Comparison of ENCODE assay signal across 18 mouse cellular contexts in genomic region chr11:89327089-89327881, GRCm38 (mm10). TPM values are rescaled to one million over a fixed set of nuclear protein-coding genes. Genes with fewer than 3 reads are reported as not detected.
A peak's percentile ranks its signal among the peaks of the same experiment; 100 is the strongest.
DNase-seq lines count a peak whose midpoint lies in the region; ATAC-seq and TF ChIP-seq lines count a peak whose summit lies in the region.
"Had no signal": no experiment of that assay in that cellular context is flagged by ENCODE, and none has a peak within 500 bp of the region (broad histone marks: within the 10 kb centered on the region; RNA-seq: fewer than 3 reads in every experiment).

No protein-coding gene starts in this region.

- no peak overlapping the region for H3K4me3 ChIP-seq in hindbrain, embryonic 13.5 days
- H3K4me3 ChIP-seq in hindbrain, embryonic 11.5 days (ENCODE audit: low read depth, low read length): no peak overlapping the region
- H3K4me3 ChIP-seq in midbrain, embryonic 13.5 days (replicated peaks): no peak overlapping the region
- no peak overlapping the region for H3K4me3 ChIP-seq in midbrain, embryonic 15.5 days
- H3K4me3 ChIP-seq in limb, embryonic 14.5 days (replicated peaks; ENCODE audit: low read length): no peak overlapping the region
- H3K4me3 ChIP-seq: forebrain, embryonic 12.5 days; hindbrain, embryonic 10.5 days had no signal

- no peak overlapping the region for H3K4me2 ChIP-seq in hindbrain, embryonic 13.5 days
- no peak overlapping the region for H3K4me2 ChIP-seq in hindbrain, embryonic 11.5 days (replicated peaks; ENCODE audit: low read depth, low read length)
- H3K4me2 ChIP-seq in midbrain, embryonic 13.5 days (replicated peaks): no peak overlapping the region
- H3K4me2 ChIP-seq in midbrain, embryonic 15.5 days: no peak overlapping the region
- no peak overlapping the region for H3K4me2 ChIP-seq in limb, embryonic 14.5 days (replicated peaks; ENCODE audit: low read depth, low read length, severe bottlenecking)
- H3K4me2 ChIP-seq: forebrain, embryonic 12.5 days had no signal

- DNase-seq in hindbrain, embryonic 11.5 days (ENCODE audit: low spot score): no peak
- DNase-seq in limb, embryonic 14.5 days (ENCODE audit: low spot score): peak; percentile 49
- DNase-seq in B cell, adult 2 months: no peak
- DNase-seq in adrenal gland, adult 18-20 months (ENCODE audit: low spot score in 2 of 2): no peak
- DNase-seq: adrenal gland, adult 8-10 months; cerebellum, adult 9-11 months; gastrocnemius, postnatal 14 days; kidney, adult 18-20 months; liver, postnatal 0 days; spleen, adult 18-20 months; thymus, postnatal 25 days had no signal

- no peak for ATAC-seq in hindbrain, embryonic 13.5 days (ENCODE audit: low FRiP score)
- ATAC-seq in hindbrain, embryonic 11.5 days (ENCODE audit: low FRiP score): no peak
- peak; percentile 70; the same call in 1 of the 2 replicates for ATAC-seq in midbrain, embryonic 13.5 days
- ATAC-seq in midbrain, embryonic 15.5 days (replicated peaks): no peak
- peak; percentile 50; the same call in 1 of the 2 replicates for ATAC-seq in limb, embryonic 14.5 days (ENCODE audit: low FRiP score, low read depth)
- ATAC-seq: liver, postnatal 0 days had no signal

- no peak for TF ChIP-seq POLR2A in limb, embryonic 14.5 days (IDR thresholded peaks at IDR 0.05; ENCODE audit: borderline replicate concordance, extremely low read depth, insufficient read depth, insufficient read length)

- no peaks in the 10 kb centered on the region for H3K36me3 ChIP-seq in hindbrain, embryonic 13.5 days
- H3K36me3 ChIP-seq in hindbrain, embryonic 11.5 days (ENCODE audit: control insufficient read depth, insufficient read depth, low read length): no peaks in the 10 kb centered on the region
- no peaks in the 10 kb centered on the region for H3K36me3 ChIP-seq in midbrain, embryonic 13.5 days
- no peaks in the 10 kb centered on the region for H3K36me3 ChIP-seq in midbrain, embryonic 15.5 days (replicated peaks)
- H3K36me3 ChIP-seq in limb, embryonic 14.5 days (ENCODE audit: control insufficient read depth, insufficient read depth, low read length): no peaks in the 10 kb centered on the region
- H3K36me3 ChIP-seq: forebrain, embryonic 12.5 days; hindbrain, embryonic 10.5 days had no signal

- H3K27me3 ChIP-seq in hindbrain, embryonic 13.5 days: 0 out of 2 replicates have a peak, but pooled peaks cover 2% of the 10 kb centered on the region
- no peaks in the 10 kb centered on the region for H3K27me3 ChIP-seq in hindbrain, embryonic 11.5 days (ENCODE audit: control insufficient read depth, insufficient read depth, low read length)
- 0 out of 2 replicates have a peak, but pooled peaks cover 4% of the 10 kb centered on the region for H3K27me3 ChIP-seq in midbrain, embryonic 13.5 days
- no peaks in the 10 kb centered on the region for H3K27me3 ChIP-seq in midbrain, embryonic 15.5 days (replicated peaks)
- H3K27me3 ChIP-seq in limb, embryonic 14.5 days (ENCODE audit: control insufficient read depth, insufficient read depth, low read length): no peaks in the 10 kb centered on the region
- H3K27me3 ChIP-seq: forebrain, embryonic 12.5 days had no signal

- 0 out of 2 replicates have a peak overlapping the region, but pooled peaks have one; percentile 18 for H3K27ac ChIP-seq in hindbrain, embryonic 13.5 days
- no peak overlapping the region for H3K27ac ChIP-seq in hindbrain, embryonic 11.5 days (ENCODE audit: low read depth, low read length)
- H3K27ac ChIP-seq in midbrain, embryonic 13.5 days: 0 out of 2 replicates have a peak overlapping the region, but pooled peaks have one; percentile 11
- no peak overlapping the region for H3K27ac ChIP-seq in midbrain, embryonic 15.5 days
- H3K27ac ChIP-seq in limb, embryonic 14.5 days (replicated peaks; ENCODE audit: low read depth, low read length): no peak overlapping the region
- H3K27ac ChIP-seq: forebrain, embryonic 12.5 days; kidney, postnatal 0 days had no signal

- no peak overlapping the region for H3K9ac ChIP-seq in hindbrain, embryonic 13.5 days
- H3K9ac ChIP-seq in hindbrain, embryonic 11.5 days (ENCODE audit: low read depth, low read length): no peak overlapping the region
- no peak overlapping the region for H3K9ac ChIP-seq in midbrain, embryonic 13.5 days (replicated peaks)
- no peak overlapping the region for H3K9ac ChIP-seq in midbrain, embryonic 15.5 days
- H3K9ac ChIP-seq in limb, embryonic 14.5 days (ENCODE audit: low read depth, low read length, severe bottlenecking): no peak overlapping the region
- H3K9ac ChIP-seq: forebrain, embryonic 12.5 days; liver, postnatal 0 days had no signal

- no peaks in the 10 kb centered on the region for H3K9me3 ChIP-seq in hindbrain, embryonic 13.5 days
- H3K9me3 ChIP-seq in hindbrain, embryonic 11.5 days (ENCODE audit: control insufficient read depth, low read length): no peaks in the 10 kb centered on the region
- no peaks in the 10 kb centered on the region for H3K9me3 ChIP-seq in midbrain, embryonic 13.5 days
- no peaks in the 10 kb centered on the region for H3K9me3 ChIP-seq in midbrain, embryonic 15.5 days
- peaks cover 3% of the 10 kb centered on the region; the same call in 1 of the 2 replicates for H3K9me3 ChIP-seq in limb, embryonic 14.5 days (ENCODE audit: control insufficient read depth, low read length)
- H3K9me3 ChIP-seq: forebrain, embryonic 12.5 days; hindbrain, embryonic 10.5 days had no signal

- H3K4me1 ChIP-seq in hindbrain, embryonic 13.5 days (replicated peaks): peaks cover 13% of the 10 kb centered on the region
- H3K4me1 ChIP-seq in hindbrain, embryonic 11.5 days (replicated peaks; ENCODE audit: control insufficient read depth, insufficient read depth, low read length): no peaks in the 10 kb centered on the region
- H3K4me1 ChIP-seq in midbrain, embryonic 13.5 days (replicated peaks): peaks cover 16% of the 10 kb centered on the region
- peaks cover 11% of the 10 kb centered on the region for H3K4me1 ChIP-seq in midbrain, embryonic 15.5 days
- peaks cover 11% of the 10 kb centered on the region for H3K4me1 ChIP-seq in limb, embryonic 14.5 days (ENCODE audit: control insufficient read depth, insufficient read depth, low read length)

- WGBS in hindbrain, embryonic 13.5 days: 42% methylated on average over 11 of the region's 11 CpGs
- WGBS in hindbrain, embryonic 11.5 days: 48% methylated on average over 11 of the region's 11 CpGs
- WGBS in midbrain, embryonic 13.5 days: 32% methylated on average over 11 of the region's 11 CpGs
- 33% methylated on average over 11 of the region's 11 CpGs for WGBS in midbrain, embryonic 15.5 days
- 21% methylated on average over 11 of the region's 11 CpGs for WGBS in limb, embryonic 14.5 days

RNA-seq across cellular contexts. Expression of gene Nog, which starts 25.2 kb away (rescaled TPM):
- 2.0 and 2.7 TPM in 2 replicates for polyA plus RNA-seq in hindbrain, embryonic 13.5 days (2015; fragmentation: Nextera tagmentation; extraction: Ambion mirVana)
- 4.9 and 6.5 TPM in 2 replicates for polyA plus RNA-seq in hindbrain, embryonic 11.5 days (2014; fragmentation: Nextera tagmentation; extraction: Ambion mirVana)
- polyA plus RNA-seq in midbrain, embryonic 13.5 days (2015; fragmentation: Nextera tagmentation; extraction: Ambion mirVana): 2.7 and 3.2 TPM in 2 replicates
- polyA plus RNA-seq in midbrain, embryonic 15.5 days (2015; fragmentation: Nextera tagmentation; extraction: Ambion mirVana): 3.6 and 3.8 TPM in 2 replicates
- polyA plus RNA-seq in limb, embryonic 14.5 days (2012; rRNA removed): 19.5 and 27.1 TPM in 2 replicates
- polyA plus RNA-seq in limb, embryonic 14.5 days (2014; fragmentation: Nextera tagmentation; extraction: Ambion mirVana): 8.1 and 9.5 TPM in 2 replicates
- 1 to 10 TPM in 1 of 2 experiments, under 1 TPM in 1; 0.46 to 1.2 TPM for total RNA-seq in adrenal gland, adult 18-20 months (2021)
- total RNA-seq: liver, adult 2 months had no signal
- polyA plus RNA-seq: liver, adult 2 months; liver, postnatal 0 days had no signal

Comparison
In these comparisons a context has a peak if more than half of its experiments do, and no peak if none do; other contexts are left out.
1. ATAC-seq: peak in midbrain, embryonic 13.5 days (single experiment) and limb, embryonic 14.5 days (single experiment); none in hindbrain, embryonic 13.5 days (single experiment), hindbrain, embryonic 11.5 days (single experiment) and midbrain, embryonic 15.5 days (single experiment).
2. H3K27ac ChIP-seq: peak in hindbrain, embryonic 13.5 days (single experiment) and midbrain, embryonic 13.5 days (single experiment); none in hindbrain, embryonic 11.5 days (single experiment), midbrain, embryonic 15.5 days (single experiment) and limb, embryonic 14.5 days (single experiment).